Mouse (Mus musculus) hindbrain, embryonic 11.5 days (tissue): ENCODE results near the gene Snhg11. TPM values are rescaled to one million over a fixed set of nuclear protein-coding genes. Genes with fewer than 3 reads are reported as not detected.
A peak's percentile ranks its signal among the peaks of the same experiment; 100 is the strongest.
"Not testable (repeated sequence)": the region's sequence is repeated elsewhere in the genome, so short reads cannot be mapped to it uniquely, and the experiment has no call there.

ENCODE experiments used
- ATAC-seq: fragments of 200-750 bp; cut with Nextera tagmentation; 2 replicates; pipeline ENCODE4 v1.8.0; 2017; ENCODE audit warnings: mild to moderate bottlenecking, moderate TSS enrichment, moderate library complexity; ENCODE audit not compliant: low FRiP score
- DNase-seq: peaks from one replicate; pipeline ENCODE4 v3.0.0-alpha.2; 2015; ENCODE audit warnings: low spot score
- H3K27ac ChIP-seq: fragments of 300-500 bp; sonication (generic); 2 replicates; pipeline ENCODE4 v1.5.1; 2014; ENCODE audit warnings: mild to moderate bottlenecking, low read depth, low read length
- H3K27me3 ChIP-seq: fragments of 300-500 bp; sonication (generic); 2 replicates; pipeline ENCODE4 v1.6.1; 2014; ENCODE audit warnings: mild to moderate bottlenecking, low read length, moderate library complexity, mixed read lengths; ENCODE audit not compliant: control insufficient read depth, insufficient read depth
- H3K36me3 ChIP-seq: fragments of 300-500 bp; sonication (generic); 2 replicates; pipeline ENCODE4 v1.6.1; 2014; ENCODE audit warnings: mild to moderate bottlenecking, low read length, moderate library complexity, mixed read lengths; ENCODE audit not compliant: control insufficient read depth, insufficient read depth
- H3K4me1 ChIP-seq: fragments of 300-500 bp; sonication (generic); replicated peaks from 2 replicates; pipeline ENCODE4 v1.6.1; 2014; ENCODE audit warnings: low read length, mixed read lengths; ENCODE audit not compliant: control insufficient read depth, insufficient read depth
- H3K4me2 ChIP-seq: fragments of 300-500 bp; sonication (generic); replicated peaks from 2 replicates; pipeline ENCODE4 v1.6.1; 2014; ENCODE audit warnings: mild to moderate bottlenecking, low read depth, low read length
- H3K4me3 ChIP-seq: fragments of 300-500 bp; sonication (generic); 2 replicates; pipeline ENCODE4 v1.5.1; 2014; ENCODE audit warnings: low read depth, low read length
- H3K9ac ChIP-seq: fragments of 300-500 bp; sonication (generic); 2 replicates; pipeline ENCODE4 v1.6.1; 2014; ENCODE audit warnings: low read depth, low read length
- H3K9me3 ChIP-seq: fragments of 300-500 bp; sonication (generic); 2 replicates; pipeline ENCODE4 v1.6.1; 2016; ENCODE audit warnings: low read length; ENCODE audit not compliant: control insufficient read depth
- WGBS: fragments of 180-500 bp; shearing (Covaris S2); extraction: QIAGEN DNeasy Blood & Tissue Kit; methylation state at CpG from one replicate; pipeline ENCODE4 v1.1.7; 2014; 5-methylcytosine and 5-hydroxymethylcytosine counted together
- polyA plus RNA-seq: library from polyadenylated mRNA; unstranded; fragments of >200 nt; fragmentation: Nextera tagmentation; extraction: Ambion mirVana; gene quantifications from 2 replicates; pipeline ENCODE4 v1.2.1, GENCODE M21; 2014

Gene Snhg11
- polyA plus RNA-seq, 1 experiment from 2014 or later: 79.1 TPM

- no peaks in the 10 kb centered on the region for H3K36me3 ChIP-seq
- H3K4me1 ChIP-seq: no peaks in the 10 kb centered on the region
- no peaks in the 10 kb centered on the region for H3K27me3 ChIP-seq
- peak overlapping the region; percentile 57 for H3K9ac ChIP-seq
- peak overlapping the region; percentile 67; the same call in 1 of the 2 replicates for H3K27ac ChIP-seq
- ATAC-seq (0 out of 2 replicates have a peak, but pooled peaks have one; percentile 5), DNase-seq (no peak)
- WGBS: 27% methylated on average over 12 of the region's 12 CpGs
- peak overlapping the region; percentile 42 for H3K4me3 ChIP-seq
- H3K4me2 ChIP-seq: peak overlapping the region; percentile 62
- H3K9me3 ChIP-seq: no peaks in the 10 kb centered on the region
Measured at GRCm38 (mm10) chr2:158376123-158376687, 767 bp downstream of the Snhg11 start.

DNA sequence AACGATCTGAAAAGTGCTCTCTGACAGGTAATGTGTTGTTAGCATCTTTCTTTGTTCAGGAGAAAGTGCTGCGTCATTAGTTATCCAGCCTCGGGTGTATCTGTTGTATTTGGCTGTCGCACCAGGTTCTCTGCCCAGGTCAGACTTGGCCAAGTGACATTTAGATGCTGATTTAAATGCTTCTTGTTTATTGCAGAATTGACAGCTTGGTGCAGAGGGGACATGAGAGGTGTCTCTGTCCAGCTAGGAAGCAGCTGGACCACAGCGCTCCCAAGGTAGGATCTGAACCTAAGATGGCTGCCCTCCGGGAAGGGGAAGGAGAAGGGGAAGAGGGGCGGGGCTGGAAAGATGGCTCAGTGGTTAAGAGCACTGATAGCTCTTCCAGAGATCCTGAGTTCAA lies 1.4 kb downstream of the Snhg11 start:
- H3K27me3 ChIP-seq: no peaks in the 10 kb centered on the region
- H3K9ac ChIP-seq: no peak overlapping the region
- H3K27ac ChIP-seq: no peak overlapping the region
- H3K4me3 ChIP-seq: no peak overlapping the region; the same call in 1 of the 2 replicates
- H3K4me1 ChIP-seq: no peaks in the 10 kb centered on the region
- WGBS: 71% methylated on average over 7 of the region's 7 CpGs
- H3K4me2 ChIP-seq: peak overlapping the region; percentile 62; the same call in 1 of the 2 replicates
- no peak for DNase-seq
- no peaks in the 10 kb centered on the region for H3K9me3 ChIP-seq
- ATAC-seq: no peak
- H3K36me3 ChIP-seq: no peaks in the 10 kb centered on the region

DNA sequence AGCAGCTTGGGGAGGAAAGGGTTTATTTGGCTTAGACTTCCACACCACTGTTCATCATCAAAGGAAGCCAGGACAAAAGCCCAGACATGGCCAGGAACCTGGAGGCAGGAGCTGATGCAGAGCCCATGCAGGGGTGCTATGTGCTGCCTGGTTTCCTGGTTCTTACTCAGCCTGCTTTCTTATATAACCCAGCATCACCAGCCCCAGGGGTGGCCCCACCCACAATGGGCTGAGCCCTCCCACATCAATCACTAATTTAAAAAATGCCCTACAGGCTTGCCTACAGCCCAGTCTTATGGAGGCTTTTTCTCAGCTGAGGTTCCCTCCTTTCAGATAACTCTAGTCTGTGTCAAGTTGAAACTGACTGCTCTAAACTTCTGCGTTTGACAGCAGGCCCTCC lies 2.4 kb downstream of the Snhg11 start:
- Histone ChIP-seq H3K4me3 (no peak overlapping the region), H3K4me1 (no peaks in the 10 kb centered on the region), H3K27ac (no peak overlapping the region), H3K9ac (no peak overlapping the region), H3K27me3 (no peaks in the 10 kb centered on the region), H3K36me3 (no peaks in the 10 kb centered on the region), H3K9me3 (no peaks in the 10 kb centered on the region), H3K4me2 (no peak overlapping the region)
- no peak for DNase-seq
- ATAC-seq: no peak
- 92% methylated on average over 1 of the region's 1 CpGs for WGBS

DNA sequence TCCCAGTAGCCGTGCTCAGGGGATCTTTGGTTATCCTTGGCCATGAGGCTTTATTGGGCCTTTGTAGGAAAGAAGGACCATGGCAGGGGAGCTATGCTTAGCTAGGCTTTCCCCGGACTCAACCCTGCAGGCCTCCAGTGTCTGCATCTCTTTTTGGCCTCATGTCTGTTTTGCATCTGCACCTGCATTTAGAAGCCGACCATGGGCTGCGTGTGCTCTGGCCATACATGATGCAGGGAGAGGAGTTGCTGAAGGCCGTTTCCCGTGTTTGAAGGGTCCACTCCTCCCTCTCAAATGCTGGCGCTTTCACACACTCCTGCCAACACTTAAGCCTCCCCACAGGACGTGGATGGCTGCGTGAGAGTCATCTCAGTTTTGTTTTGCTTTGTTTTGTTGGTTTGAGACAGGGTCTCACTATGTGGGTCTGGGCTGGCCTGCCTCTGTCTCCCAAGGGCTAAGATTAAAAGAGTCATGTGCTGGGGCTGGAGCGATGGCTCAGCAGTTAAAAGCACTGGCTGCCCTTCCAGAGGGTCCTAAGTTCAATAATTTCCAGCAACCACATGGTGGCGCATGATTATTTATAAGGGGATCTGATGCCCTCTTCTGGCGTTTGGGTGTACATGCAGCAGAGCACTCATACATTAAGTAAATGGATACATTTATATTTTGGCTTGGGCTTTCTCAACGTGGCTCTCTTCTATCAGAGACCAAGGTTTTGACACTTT lies 4.1 kb downstream of the Snhg11 start:
- ATAC-seq: peak; percentile 41; the same call in 1 of the 2 replicates

DNA sequence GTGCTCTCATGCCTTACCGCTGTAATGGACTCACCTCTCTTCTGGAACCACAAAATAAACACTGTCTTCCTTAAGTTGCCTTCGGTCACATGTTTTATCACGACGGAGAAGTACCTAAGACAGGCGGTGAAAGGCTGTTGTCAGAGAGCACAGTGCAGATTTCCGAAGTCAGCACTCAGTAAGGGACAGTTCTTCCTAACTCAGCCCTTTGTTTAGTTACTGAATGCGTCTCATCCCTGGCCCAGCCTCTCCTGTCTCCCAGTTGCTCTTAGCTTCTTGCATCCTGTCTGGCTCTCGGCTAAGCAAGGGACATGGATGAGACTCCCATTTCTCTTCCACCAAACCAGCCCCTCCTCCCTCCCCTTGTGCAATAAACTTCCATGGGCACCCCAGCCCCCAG lies 10.6 kb downstream of the Snhg11 start:
- no peaks in the 10 kb centered on the region for H3K9me3 ChIP-seq
- H3K9ac ChIP-seq: no peak overlapping the region
- 47% methylated on average over 8 of the region's 8 CpGs for WGBS
- no peak overlapping the region for H3K27ac ChIP-seq
- H3K4me3 ChIP-seq: no peak overlapping the region
- H3K4me1 ChIP-seq: no peaks in the 10 kb centered on the region
- ATAC-seq: no peak
- DNase-seq: no peak
- H3K4me2 ChIP-seq: no peak overlapping the region
- no peaks in the 10 kb centered on the region for H3K27me3 ChIP-seq
- no peaks in the 10 kb centered on the region for H3K36me3 ChIP-seq

More for the DNA sequence above, 4.1 kb downstream of the Snhg11 start:
- Histone ChIP-seq H3K9me3 (no peaks in the 10 kb centered on the region), H3K4me3 (no peak overlapping the region), H3K4me2 (no peak overlapping the region), H3K27me3 (no peaks in the 10 kb centered on the region), H3K27ac (no peak overlapping the region; the same call in 1 of the 2 replicates), H3K9ac (no peak overlapping the region), H3K4me1 (no peaks in the 10 kb centered on the region), H3K36me3 (no peaks in the 10 kb centered on the region)
- DNase-seq: peak; percentile 90
- WGBS: 49% methylated on average over 13 of the region's 13 CpGs

- Histone ChIP-seq H3K4me1 (no peaks in the 10 kb centered on the region), H3K27ac (no peak overlapping the region), H3K4me3 (no peak overlapping the region), H3K4me2 (no peak overlapping the region), H3K36me3 (no peaks in the 10 kb centered on the region), H3K9me3 (no peaks in the 10 kb centered on the region), H3K9ac (no peak overlapping the region), H3K27me3 (no peaks in the 10 kb centered on the region)
- DNase-seq (no peak), ATAC-seq (no peak)
- WGBS: 90% methylated on average over 7 of the region's 7 CpGs
Measured at GRCm38 (mm10) chr2:158389421-158389820, 14.0 kb downstream of the Snhg11 start.

DNA sequence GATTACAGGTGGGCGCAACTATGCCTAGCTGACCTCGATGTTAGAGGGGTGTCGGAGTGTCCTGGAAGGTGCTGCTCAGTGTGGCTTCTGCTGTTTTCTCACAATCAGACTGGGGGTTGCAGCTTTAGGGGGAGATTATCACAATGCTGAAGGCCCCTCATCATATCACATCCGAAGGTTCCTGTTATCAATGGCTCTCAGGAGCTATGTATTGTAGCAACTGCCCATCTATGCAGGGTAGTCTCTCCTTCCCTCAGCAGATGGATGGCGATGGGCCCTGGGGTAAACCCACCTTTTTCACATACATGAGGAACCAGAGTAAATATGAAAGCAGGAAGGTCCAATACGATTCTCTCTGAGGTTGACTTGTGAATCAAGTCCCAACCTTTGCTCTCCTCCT lies 20.9 kb downstream of the Snhg11 start:
- 89% methylated on average over 6 of the region's 6 CpGs for WGBS

DNA sequence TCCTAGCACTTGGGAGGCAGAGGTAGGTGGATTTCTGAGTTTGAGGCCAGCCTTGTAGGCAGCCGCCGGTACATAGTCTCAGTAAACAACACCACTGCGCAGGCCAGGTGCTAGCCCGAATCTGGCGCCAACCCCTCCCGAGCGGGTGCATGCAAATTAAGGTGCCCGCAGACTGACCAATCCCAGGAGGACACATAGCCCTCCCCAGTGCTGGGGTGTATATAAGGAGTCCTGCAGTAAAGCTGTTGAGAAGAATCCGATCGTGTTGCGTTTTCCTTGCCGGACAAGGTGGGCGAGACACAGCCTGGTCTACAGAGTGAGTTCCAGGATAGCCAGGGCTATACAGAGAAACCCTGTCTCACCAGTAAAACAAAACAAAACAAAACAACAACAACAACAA lies 21.7 kb downstream of the Snhg11 start:
- WGBS: 74% methylated on average over 13 of the region's 13 CpGs

More for the DNA sequence above, 20.9 kb downstream of the Snhg11 start:
- no peaks in the 10 kb centered on the region for H3K27me3 ChIP-seq
- no peak overlapping the region for H3K4me2 ChIP-seq
- no peak for ATAC-seq
- no peaks in the 10 kb centered on the region for H3K4me1 ChIP-seq
- no peak overlapping the region for H3K4me3 ChIP-seq
- no peaks in the 10 kb centered on the region for H3K36me3 ChIP-seq
- no peak overlapping the region for H3K27ac ChIP-seq
- H3K9me3 ChIP-seq: no peaks in the 10 kb centered on the region
- no peak for DNase-seq
- H3K9ac ChIP-seq: no peak overlapping the region

GRCm38 (mm10) chr2:158402915-158403314 lies 27.5 kb downstream of the Snhg11 start:
- DNase-seq: no peak
- WGBS: 87% methylated on average over 7 of the region's 7 CpGs
- no peak overlapping the region for H3K27ac ChIP-seq
- H3K4me2 ChIP-seq: no peak overlapping the region
- no peaks in the 10 kb centered on the region for H3K4me1 ChIP-seq
- no peak overlapping the region for H3K4me3 ChIP-seq
- no peaks in the 10 kb centered on the region for H3K27me3 ChIP-seq
- H3K9me3 ChIP-seq: no peaks in the 10 kb centered on the region
- H3K36me3 ChIP-seq: no peaks in the 10 kb centered on the region
- no peak overlapping the region for H3K9ac ChIP-seq
- no peak for ATAC-seq

More for the DNA sequence above, 21.7 kb downstream of the Snhg11 start:
- H3K4me1 ChIP-seq, H3K36me3 ChIP-seq, H3K9ac ChIP-seq, H3K9me3 ChIP-seq, H3K27me3 ChIP-seq, ATAC-seq, H3K4me2 ChIP-seq, H3K27ac ChIP-seq, H3K4me3 ChIP-seq, DNase-seq: not testable (repeated sequence)
